ENCODE assay signal across 8 mouse cellular contexts in genomic region chr14:93498813-93499690, GRCm38 (mm10).
DNase-seq lines count a peak whose midpoint lies in the region; ATAC-seq lines count a peak whose summit lies in the region.
"Had no signal": no experiment of that assay in that cellular context is flagged by ENCODE, and none has a peak within 500 bp of the region (broad histone marks: within the 10 kb centered on the region; RNA-seq: fewer than 3 reads in every experiment).

No protein-coding gene starts in this region.

- no peaks in the 10 kb centered on the region for H3K36me3 ChIP-seq in embryonic facial prominence, embryonic 13.5 days
- no peaks in the 10 kb centered on the region for H3K36me3 ChIP-seq in heart, embryonic 12.5 days
- H3K36me3 ChIP-seq in kidney, embryonic 16.5 days (ENCODE audit: insufficient read depth, low read length), result no peaks in the 10 kb centered on the region
- H3K36me3 ChIP-seq in limb, embryonic 13.5 days, result no peaks in the 10 kb centered on the region
- H3K36me3 ChIP-seq in neural tube, embryonic 15.5 days, result no peaks in the 10 kb centered on the region

- H3K9ac ChIP-seq in embryonic facial prominence, embryonic 13.5 days, result no peak overlapping the region
- H3K9ac ChIP-seq in heart, embryonic 12.5 days, result no peak overlapping the region
- H3K9ac ChIP-seq in kidney, embryonic 16.5 days (replicated peaks; ENCODE audit: low read length), result no peak overlapping the region
- H3K9ac ChIP-seq in limb, embryonic 13.5 days, result no peak overlapping the region
- no peak overlapping the region for H3K9ac ChIP-seq in neural tube, embryonic 15.5 days (replicated peaks)

- peak; percentile 90 for ATAC-seq in cerebellum, adult (ENCODE audit: insufficient number of reproducible peaks, low FRiP score, low TSS enrichment)
- no peak for ATAC-seq in embryonic facial prominence, embryonic 13.5 days (ENCODE audit: insufficient number of reproducible peaks, insufficient read depth, low FRiP score, low TSS enrichment, low read depth)
- ATAC-seq in heart, embryonic 12.5 days (ENCODE audit: insufficient number of reproducible peaks, low FRiP score), result no peak
- ATAC-seq in kidney, embryonic 16.5 days (ENCODE audit: low FRiP score, low TSS enrichment), result peak; percentile 95
- ATAC-seq in limb, embryonic 13.5 days (ENCODE audit: low FRiP score, low read depth), result peak; percentile 52; the same call in 1 of the 2 replicates
- peak; percentile 35; the same call in 1 of the 2 replicates for ATAC-seq in neural tube, embryonic 15.5 days (ENCODE audit: low FRiP score)

- 34% methylated on average over 13 of the region's 13 CpGs for WGBS in embryonic facial prominence, embryonic 13.5 days
- WGBS in heart, embryonic 12.5 days, result 35% methylated on average over 13 of the region's 13 CpGs
- WGBS in kidney, embryonic 16.5 days, result 23% methylated on average over 13 of the region's 13 CpGs
- WGBS in limb, embryonic 13.5 days, result 23% methylated on average over 13 of the region's 13 CpGs
- WGBS in neural tube, embryonic 15.5 days, result 21% methylated on average over 13 of the region's 13 CpGs

- no peak for DNase-seq in thymus, adult 18-20 months

- no peak overlapping the region for H3K4me3 ChIP-seq in embryonic facial prominence, embryonic 13.5 days
- no peak overlapping the region for H3K4me3 ChIP-seq in heart, embryonic 12.5 days
- no peak overlapping the region for H3K4me3 ChIP-seq in kidney, embryonic 16.5 days (ENCODE audit: low read length)
- no peak overlapping the region for H3K4me3 ChIP-seq in limb, embryonic 13.5 days
- no peak overlapping the region for H3K4me3 ChIP-seq in neural tube, embryonic 15.5 days (replicated peaks)
- H3K4me3 ChIP-seq: megakaryocyte, embryonic 14.5 days had no signal

- H3K27me3 ChIP-seq in embryonic facial prominence, embryonic 13.5 days, result no peaks in the 10 kb centered on the region
- H3K27me3 ChIP-seq in heart, embryonic 12.5 days (replicated peaks), result no peaks in the 10 kb centered on the region
- no peaks in the 10 kb centered on the region for H3K27me3 ChIP-seq in kidney, embryonic 16.5 days (ENCODE audit: insufficient read depth, low read length)
- no peaks in the 10 kb centered on the region for H3K27me3 ChIP-seq in limb, embryonic 13.5 days
- no peaks in the 10 kb centered on the region for H3K27me3 ChIP-seq in neural tube, embryonic 15.5 days (replicated peaks)
- H3K27me3 ChIP-seq: megakaryocyte, embryonic 14.5 days had no signal

- no peak overlapping the region for H3K27ac ChIP-seq in embryonic facial prominence, embryonic 13.5 days
- H3K27ac ChIP-seq in heart, embryonic 12.5 days (ENCODE audit: poor library complexity, severe bottlenecking), result no peak overlapping the region
- peak overlapping the region; percentile 23; the same call in 1 of the 2 replicates for H3K27ac ChIP-seq in kidney, embryonic 16.5 days (ENCODE audit: low read length)
- H3K27ac ChIP-seq in limb, embryonic 13.5 days, result no peak overlapping the region
- H3K27ac ChIP-seq in neural tube, embryonic 15.5 days (replicated peaks), result peak overlapping the region; percentile 61; the same call in 1 of the 2 replicates

- H3K4me2 ChIP-seq in embryonic facial prominence, embryonic 13.5 days, result 0 out of 2 replicates have a peak overlapping the region, but pooled peaks have one; percentile 9
- peak overlapping the region; percentile 35; the same call in 1 of the 2 replicates for H3K4me2 ChIP-seq in heart, embryonic 12.5 days
- peak overlapping the region; percentile 25 for H3K4me2 ChIP-seq in kidney, embryonic 16.5 days (replicated peaks; ENCODE audit: low read depth, low read length)
- peak overlapping the region; percentile 38 for H3K4me2 ChIP-seq in limb, embryonic 13.5 days (replicated peaks)
- H3K4me2 ChIP-seq in neural tube, embryonic 15.5 days, result peak overlapping the region; percentile 43

- no peaks in the 10 kb centered on the region for H3K9me3 ChIP-seq in embryonic facial prominence, embryonic 13.5 days
- no peaks in the 10 kb centered on the region for H3K9me3 ChIP-seq in heart, embryonic 12.5 days (replicated peaks)
- no peaks in the 10 kb centered on the region for H3K9me3 ChIP-seq in kidney, embryonic 16.5 days (ENCODE audit: low read length)
- H3K9me3 ChIP-seq in limb, embryonic 13.5 days, result no peaks in the 10 kb centered on the region
- H3K9me3 ChIP-seq in neural tube, embryonic 15.5 days (replicated peaks), result no peaks in the 10 kb centered on the region
- H3K9me3 ChIP-seq: megakaryocyte, embryonic 14.5 days had no signal

- H3K4me1 ChIP-seq in embryonic facial prominence, embryonic 13.5 days, result peaks cover 6% of the 10 kb centered on the region; the same call in 1 of the 2 replicates
- peaks cover 6% of the 10 kb centered on the region; the same call in 1 of the 2 replicates for H3K4me1 ChIP-seq in heart, embryonic 12.5 days (replicated peaks)
- H3K4me1 ChIP-seq in kidney, embryonic 16.5 days (ENCODE audit: insufficient read depth, low read length), result peaks cover 3% of the 10 kb centered on the region; the same call in 1 of the 2 replicates
- H3K4me1 ChIP-seq in limb, embryonic 13.5 days, result peaks cover 11% of the 10 kb centered on the region
- H3K4me1 ChIP-seq in neural tube, embryonic 15.5 days, result peaks cover 10% of the 10 kb centered on the region
- H3K4me1 ChIP-seq: megakaryocyte, embryonic 14.5 days had no signal

Comparison
In these comparisons a context has a peak if more than half of its experiments do, and no peak if none do; other contexts are left out.
1. ATAC-seq: peak in cerebellum, adult (single experiment), kidney, embryonic 16.5 days (single experiment), limb, embryonic 13.5 days (single experiment) and neural tube, embryonic 15.5 days (single experiment); none in embryonic facial prominence, embryonic 13.5 days (single experiment) and heart, embryonic 12.5 days (single experiment).
2. H3K27ac ChIP-seq: peak in kidney, embryonic 16.5 days (single experiment) and neural tube, embryonic 15.5 days (single experiment); none in embryonic facial prominence, embryonic 13.5 days (single experiment), heart, embryonic 12.5 days (single experiment) and limb, embryonic 13.5 days (single experiment).
3. Peak in every context shown above with its lines, with median percentiles within 50 percentile points of each other: H3K4me2 ChIP-seq.